Mouse (Mus musculus) MEL (cell line): ENCODE data around the gene Ypel5. TPM values are rescaled to one million over a fixed set of nuclear protein-coding genes. Genes with fewer than 3 reads are reported as not detected.

Source experiments
- DNase-seq: peaks from one replicate; pipeline ENCODE4 v3.0.0; 2011; ENCODE audit warnings: low read depth, low spot score
- H3K27ac ChIP-seq: 2 replicates; pipeline ENCODE4 v1.5.1; 2012; ENCODE audit warnings: low read depth, mild to moderate bottlenecking, control low read depth, low read length, moderate library complexity; ENCODE audit not compliant: control insufficient read depth
- H3K27me3 ChIP-seq, 2 experiments: fragments of 150-350 bp in 1 of 2; sonication (generic) in 1 of 2; 2 replicates each; pipeline ENCODE4 v1.6.1; 2012; ENCODE audit warnings: low read length in 2 of 2, mild to moderate bottlenecking in 2 of 2, improper control_type of control experiment in 1 of 2, moderate library complexity in 1 of 2; ENCODE audit not compliant: insufficient read depth in 2 of 2, control insufficient read depth in 1 of 2
- H3K36me3 ChIP-seq, 2 experiments: 2 replicates each; pipeline ENCODE4 v1.6.1; 2012 to 2014; ENCODE audit warnings: low read length in 2 of 2, improper control_type of control experiment in 1 of 2, inconsistent platforms in 1 of 2, mild to moderate bottlenecking in 1 of 2; ENCODE audit not compliant: insufficient read depth in 2 of 2, control insufficient read depth in 1 of 2
- H3K4me1 ChIP-seq, 2 experiments: fragments of 150-350 bp in 1 of 2; sonication (generic) in 1 of 2; 2 replicates each; pipeline ENCODE4 v1.6.1; 2012; ENCODE audit warnings: low read length in 2 of 2, improper control_type of control experiment in 1 of 2, mild to moderate bottlenecking in 1 of 2; ENCODE audit not compliant: insufficient read depth in 2 of 2, control insufficient read depth in 1 of 2
- H3K4me3 ChIP-seq, 2 experiments: fragments of 150-350 bp in 1 of 2; sonication (generic) in 1 of 2; 2 replicates each; pipeline ENCODE4 v1.5.1; 2012; ENCODE audit warnings: low read depth in 2 of 2, low read length in 2 of 2, mild to moderate bottlenecking in 2 of 2, moderate library complexity in 2 of 2, control low read depth in 1 of 2, improper control_type of control experiment in 1 of 2; ENCODE audit not compliant: control insufficient read depth in 1 of 2, insufficient read depth in 1 of 2
- H3K79me2 ChIP-seq: 2 replicates; pipeline ENCODE4 v1.6.1; 2012; ENCODE audit warnings: mild to moderate bottlenecking, low read length, moderate library complexity; ENCODE audit not compliant: control insufficient read depth, poor library complexity, insufficient read depth
- H3K9ac ChIP-seq: 2 replicates; pipeline ENCODE4 v1.6.1; 2012; ENCODE audit warnings: low read depth, mild to moderate bottlenecking, control low read depth, low read length, moderate library complexity; ENCODE audit not compliant: control insufficient read depth, poor library complexity, severe bottlenecking
- H3K9me3 ChIP-seq: fragments of 150-350 bp; sonication (generic); replicated peaks from 2 replicates; pipeline ENCODE4 v1.6.1; 2012; ENCODE audit warnings: mild to moderate bottlenecking, low read length, improper control_type of control experiment, moderate library complexity; ENCODE audit not compliant: insufficient read depth
- CHD1 ChIP-seq: IDR thresholded peaks from 2 replicates; pipeline ENCODE4 v1.6.1; 2012; ENCODE audit warnings: low read depth, mild to moderate bottlenecking, inconsistent platforms, low read length, improper control_type of control experiment
- CHD2 ChIP-seq: IDR thresholded peaks from 2 replicates; pipeline ENCODE4 v1.6.1; 2011; ENCODE audit warnings: low read length, improper control_type of control experiment
- CTCF ChIP-seq, 3 experiments: IDR thresholded peaks in 2 of 3; conservative IDR thresholded peaks in 1 of 3; 2 replicates each; pipeline ENCODE4 v1.5.1; 2011 to 2012; ENCODE audit warnings: low read length in 3 of 3, low read depth in 2 of 3, mild to moderate bottlenecking in 2 of 3, improper control_type of control experiment in 1 of 3, inconsistent platforms in 1 of 3, mixed read lengths in 1 of 3, moderate library complexity in 1 of 3; ENCODE audit not compliant: control insufficient read depth in 1 of 3, insufficient read depth in 1 of 3, poor library complexity in 1 of 3, severe bottlenecking in 1 of 3
- ELF1 ChIP-seq: IDR thresholded peaks from 2 replicates; pipeline ENCODE4 v1.6.1; 2014; ENCODE audit warnings: low read depth, mild to moderate bottlenecking, inconsistent platforms, low read length, improper control_type of control experiment, moderate library complexity
- EP300 ChIP-seq, 2 experiments: IDR thresholded peaks; 2 replicates each; pipeline ENCODE4 v1.6.1; 2011; ENCODE audit warnings: improper control_type of control experiment in 2 of 2, low read length in 2 of 2, low read depth in 1 of 2, mild to moderate bottlenecking in 1 of 2
- KAT2A ChIP-seq: conservative IDR thresholded peaks from 2 replicates; pipeline ENCODE4 v1.6.1; 2012; ENCODE audit warnings: low read depth, low read length, improper control_type of control experiment, inconsistent platforms
- MAFK ChIP-seq: IDR thresholded peaks from 2 replicates; pipeline ENCODE4 v1.6.1; 2011; ENCODE audit warnings: low read depth, mild to moderate bottlenecking, low read length, improper control_type of control experiment, borderline replicate concordance
- MAX ChIP-seq: IDR thresholded peaks from 2 replicates; pipeline ENCODE4 v1.6.1; 2011; ENCODE audit warnings: low read length, improper control_type of control experiment
- MAZ ChIP-seq: IDR thresholded peaks from 2 replicates; pipeline ENCODE4 v1.6.1; 2012; ENCODE audit warnings: low read depth, mild to moderate bottlenecking, inconsistent platforms, low read length, improper control_type of control experiment
- MEF2A ChIP-seq: IDR thresholded peaks from 2 replicates; pipeline ENCODE4 v1.6.1; 2014; ENCODE audit warnings: low read depth, mild to moderate bottlenecking, inconsistent platforms, low read length, improper control_type of control experiment; ENCODE audit not compliant: poor library complexity, insufficient replicate concordance, severe bottlenecking; ENCODE audit errors: extremely low read depth
- POLR2A ChIP-seq, 2 experiments: IDR thresholded peaks; 2 replicates each; pipeline ENCODE4 v1.6.1; 2011 to 2012; ENCODE audit warnings: low read length in 2 of 2, mild to moderate bottlenecking in 2 of 2, control low read depth in 1 of 2, improper control_type of control experiment in 1 of 2, low read depth in 1 of 2, moderate library complexity in 1 of 2; ENCODE audit not compliant: control insufficient read depth in 1 of 2, insufficient read depth in 1 of 2, poor library complexity in 1 of 2
- POLR2AphosphoS2 ChIP-seq: IDR thresholded peaks from 2 replicates; pipeline ENCODE4 v1.6.1; 2011; ENCODE audit warnings: low read length, improper control_type of control experiment
- POLR2AphosphoS5 ChIP-seq: IDR thresholded peaks from 2 replicates; pipeline ENCODE4 v1.6.1; 2012; ENCODE audit warnings: low read depth, borderline replicate concordance, mild to moderate bottlenecking, inconsistent platforms, low read length, moderate library complexity, mixed read lengths
- SIN3A ChIP-seq: IDR thresholded peaks from 2 replicates; pipeline ENCODE4 v1.6.1; 2012; ENCODE audit warnings: low read length, improper control_type of control experiment, inconsistent platforms
- UBTF ChIP-seq: IDR thresholded peaks from 2 replicates; pipeline ENCODE4 v1.6.1; 2012; ENCODE audit warnings: low read depth, mild to moderate bottlenecking, inconsistent platforms, low read length, improper control_type of control experiment, moderate library complexity, borderline replicate concordance; ENCODE audit not compliant: insufficient read depth
- USF1 ChIP-seq: IDR thresholded peaks from 2 replicates; pipeline ENCODE4 v1.6.1; 2014; ENCODE audit warnings: low read depth, mild to moderate bottlenecking, inconsistent platforms, low read length, improper control_type of control experiment, moderate library complexity
- ZC3H11A ChIP-seq: IDR thresholded peaks from 2 replicates; pipeline ENCODE4 v1.6.1; 2012; ENCODE audit warnings: low read depth, mild to moderate bottlenecking, inconsistent platforms, low read length, improper control_type of control experiment
- ZMIZ1 ChIP-seq: IDR thresholded peaks from 2 replicates; pipeline ENCODE4 v1.6.1; 2012; ENCODE audit warnings: low read depth, mild to moderate bottlenecking, inconsistent platforms, low read length, improper control_type of control experiment, moderate library complexity
- polyA plus RNA-seq, 2 experiments: library from polyadenylated mRNA; stranded (reverse) in 1 of 2; unstranded in 1 of 2; fragments of >175 nt in 1 of 2; fragments of >200 nt in 1 of 2; gene quantifications; 2 replicates each; pipeline versions ENCODE4 v1.2.1 to v1.2.4; 2012; ENCODE audit warnings: low replicate concordance in 2 of 2, low read depth in 1 of 2; ENCODE audit not compliant: insufficient read length in 2 of 2, insufficient read depth in 1 of 2, missing spikeins in 1 of 2
- total RNA-seq: library from RNA; depleted of rRNA; stranded (reverse); fragments of 300-350 nt; gene quantifications from 2 replicates; pipeline ENCODE4 v1.2.3, GENCODE M21; 2012

Ypel5 gene
- total and polyA plus RNA-seq, 3 experiments, result 9.2 to 80.4 (median 15.5) TPM

DNA sequence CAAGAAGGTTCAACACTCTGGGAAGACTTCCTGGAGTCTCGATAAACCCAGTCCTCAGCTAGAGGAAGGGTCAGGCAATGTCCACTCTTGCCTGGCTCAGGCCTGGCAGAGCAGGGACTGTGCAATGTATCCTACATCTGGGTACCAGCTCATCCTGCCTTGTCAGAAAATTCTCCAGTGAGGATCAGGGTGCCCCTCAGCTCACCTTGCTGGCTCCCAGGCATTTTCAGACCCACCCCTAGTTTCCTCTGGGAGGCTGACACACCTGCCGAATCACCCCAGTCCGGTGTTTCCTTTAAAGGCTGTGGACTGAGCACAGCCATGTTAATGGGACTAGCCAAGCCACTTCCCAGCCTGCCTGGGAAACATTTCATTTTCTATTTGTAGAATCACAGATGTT, 43.9 kb downstream of the Ypel5 start:
- TF ChIP-seq POLR2AphosphoS5 (no peak), ZC3H11A (no peak), EP300 (IDR thresholded peaks at IDR 0.05; ENCODE audit: low read depth in 1 of 2, low read length in 2 of 2) (no peak)
- H3K9me3 ChIP-seq, result no peaks in the 10 kb centered on the region
- H3K36me3 ChIP-seq, result no peaks in the 10 kb centered on the region
- H3K27ac ChIP-seq, result no peak overlapping the region
- no peaks in the 10 kb centered on the region for H3K27me3 ChIP-seq
- DNase-seq, result no peak
- no peaks in the 10 kb centered on the region for H3K4me1 ChIP-seq
- H3K4me3 ChIP-seq, result no peak overlapping the region
- no peak overlapping the region for H3K9ac ChIP-seq
- H3K79me2 ChIP-seq, result no peaks in the 10 kb centered on the region

DNA sequence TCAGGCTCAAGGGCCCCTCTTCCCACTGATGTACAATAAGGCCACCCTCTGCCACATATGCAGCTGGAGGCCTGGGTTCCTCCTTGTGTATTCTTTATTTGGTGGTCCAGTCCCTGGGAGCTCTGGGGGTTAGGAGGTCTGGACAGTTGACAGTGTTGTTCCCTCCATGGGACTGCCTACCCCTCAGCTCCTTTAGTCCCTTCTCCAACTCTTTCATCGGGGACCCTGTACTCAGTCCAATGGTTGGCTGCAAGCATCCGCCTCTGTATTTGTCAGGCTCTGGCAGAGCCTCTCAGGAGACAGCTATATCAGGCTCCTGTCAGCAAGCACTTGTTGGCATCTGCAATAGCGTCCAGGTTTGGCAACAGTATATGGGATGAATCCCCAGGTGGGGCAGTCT, 44.8 kb downstream of the Ypel5 start:
- Histone ChIP-seq H3K9me3 (no peaks in the 10 kb centered on the region), H3K4me3 (no peak overlapping the region), H3K36me3 (no peaks in the 10 kb centered on the region), H3K79me2 (no peaks in the 10 kb centered on the region), H3K4me1 (no peaks in the 10 kb centered on the region), H3K27ac (no peak overlapping the region), H3K27me3 (no peaks in the 10 kb centered on the region), H3K9ac (no peak overlapping the region)
- DNase-seq, result no peak
- no peak for TF ChIP-seq POLR2AphosphoS5
- TF ChIP-seq CTCF (IDR thresholded peaks at IDR 0.05 in 2 of 3, conservative IDR thresholded peaks at IDR 0.05 in 1 of 3; ENCODE audit: control insufficient read depth in 1 of 3, insufficient read depth in 1 of 3, low read depth in 2 of 3, low read length in 3 of 3, poor library complexity in 1 of 3, severe bottlenecking in 1 of 3), result no peak
- no peak for TF ChIP-seq MAX
- no peak for TF ChIP-seq CHD1
- no peak for TF ChIP-seq USF1
- no peak for TF ChIP-seq MEF2A
- TF ChIP-seq ELF1, result no peak
- no peak for TF ChIP-seq SIN3A
- TF ChIP-seq POLR2AphosphoS2, result no peak
- no peak for TF ChIP-seq KAT2A
- no peak for TF ChIP-seq MAFK
- TF ChIP-seq EP300 (IDR thresholded peaks at IDR 0.05; ENCODE audit: low read depth in 1 of 2, low read length in 2 of 2), result no peak
- no peak for TF ChIP-seq POLR2A (IDR thresholded peaks at IDR 0.05; ENCODE audit: control insufficient read depth in 1 of 2, insufficient read depth in 1 of 2, low read depth in 1 of 2, low read length in 2 of 2, poor library complexity in 1 of 2)
- no peak for TF ChIP-seq UBTF
- TF ChIP-seq CHD2, result no peak

DNA sequence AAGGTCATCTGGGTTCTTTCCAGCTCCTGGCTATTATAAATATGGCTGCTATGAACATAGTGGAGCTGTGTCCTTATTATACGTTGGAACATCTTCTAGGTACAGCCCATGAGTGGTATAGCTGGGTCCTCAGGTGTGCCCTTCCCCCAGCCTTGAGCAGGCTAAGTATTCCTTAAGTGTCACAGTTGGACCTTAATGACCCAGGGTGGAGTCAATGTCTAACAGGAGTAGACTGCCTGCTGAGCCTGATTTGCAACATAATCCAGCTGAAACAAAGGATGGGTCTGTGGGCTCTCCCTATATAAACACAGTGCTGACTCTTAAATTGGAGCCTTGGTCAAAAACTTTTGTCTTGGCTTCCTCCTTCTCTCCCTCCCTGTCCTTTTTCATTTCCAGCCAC, 45.6 kb downstream of the Ypel5 start:
- no peaks in the 10 kb centered on the region for H3K4me1 ChIP-seq
- no peaks in the 10 kb centered on the region for H3K36me3 ChIP-seq
- no peak overlapping the region for H3K27ac ChIP-seq
- no peaks in the 10 kb centered on the region for H3K27me3 ChIP-seq
- H3K9ac ChIP-seq, result no peak overlapping the region
- H3K79me2 ChIP-seq, result no peaks in the 10 kb centered on the region
- no peaks in the 10 kb centered on the region for H3K9me3 ChIP-seq
- no peak for DNase-seq
- no peak overlapping the region for H3K4me3 ChIP-seq
- TF ChIP-seq ELF1 (no peak), POLR2A (IDR thresholded peaks at IDR 0.05; ENCODE audit: control insufficient read depth in 1 of 2, insufficient read depth in 1 of 2, low read depth in 1 of 2, low read length in 2 of 2, poor library complexity in 1 of 2) (no peak), MAZ (no peak), ZMIZ1 (no peak), ZC3H11A (no peak), MAX (no peak), MEF2A (no peak)
- TF ChIP-seq, all 39 proteins: peak for 0
